In the genomic region with DNA sequence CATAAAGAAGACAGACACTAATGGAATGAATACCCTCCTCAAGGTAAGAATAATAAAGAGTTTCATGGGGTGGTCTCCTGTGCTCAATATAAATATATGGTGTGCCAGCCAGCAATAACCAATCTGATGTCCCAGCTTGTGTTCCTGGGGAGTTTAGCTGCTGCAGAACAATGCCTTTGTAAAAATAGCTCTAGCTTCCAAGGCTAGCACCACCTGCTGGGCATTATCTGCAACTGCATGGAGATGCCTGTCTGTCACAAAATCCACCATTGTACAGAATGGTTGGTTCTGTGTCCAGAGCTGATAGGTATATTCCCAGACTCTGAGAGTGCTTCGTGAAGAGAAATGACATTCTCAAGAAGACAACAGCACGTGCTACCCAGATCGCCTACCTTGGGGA, we compare ENCODE assay signal across 8 mouse cellular contexts. TPM values are rescaled to one million over a fixed set of nuclear protein-coding genes. Genes with fewer than 3 reads are reported as not detected.
DNase-seq lines count a peak whose midpoint lies in the region; ATAC-seq and TF ChIP-seq lines count a peak whose summit lies in the region.

No protein-coding gene starts in this region.

- TF ChIP-seq CTCF in left cerebral cortex, adult 2 months (IDR thresholded peaks at IDR 0.05) = peak; percentile 88
- TF ChIP-seq CTCF in brain, embryonic 14.5 days (IDR thresholded peaks at IDR 0.05; ENCODE audit: borderline replicate concordance, extremely low read depth, insufficient read depth, insufficient read length) = peak; percentile 79; the same call in 1 of the 2 replicates

- no peaks in the 10 kb centered on the region; a peak in 1 of 4 replicates for H3K4me1 ChIP-seq in ES-E14 (ENCODE audit: control insufficient read depth in 2 of 2, insufficient read depth in 2 of 2, low read length in 2 of 2, poor library complexity in 1 of 2)
- H3K4me1 ChIP-seq in forebrain, embryonic 12.5 days = no peaks in the 10 kb centered on the region; the same call in 1 of the 2 replicates
- no peaks in the 10 kb centered on the region for H3K4me1 ChIP-seq in limb, embryonic 10.5 days
- H3K4me1 ChIP-seq in neural tube, embryonic 12.5 days = no peaks in the 10 kb centered on the region

- no peak overlapping the region for H3K4me2 ChIP-seq in forebrain, embryonic 12.5 days
- H3K4me2 ChIP-seq in neural tube, embryonic 12.5 days (replicated peaks) = no peak overlapping the region

- peak; percentile 33; the same call in 1 of the 2 replicates for ATAC-seq in forebrain, embryonic 12.5 days (ENCODE audit: low FRiP score)
- peak; percentile 42 for ATAC-seq in neural tube, embryonic 12.5 days (ENCODE audit: low FRiP score, low read depth)

- no peaks in the 10 kb centered on the region for H3K36me3 ChIP-seq in ES-E14 (ENCODE audit: control insufficient read depth, insufficient read depth, low read length, poor library complexity, severe bottlenecking)
- H3K36me3 ChIP-seq in forebrain, embryonic 12.5 days (replicated peaks) = no peaks in the 10 kb centered on the region
- H3K36me3 ChIP-seq in limb, embryonic 10.5 days = no peaks in the 10 kb centered on the region
- no peaks in the 10 kb centered on the region for H3K36me3 ChIP-seq in neural tube, embryonic 12.5 days

- in situ Hi-C loops in ES-E14 (cut with MboI; ENCODE audit: low sequenced_read_pairs in 2 of 2, unreplicated experiment in 2 of 2) = no loop called here

- H3K27ac ChIP-seq in left cerebral cortex, adult 2 months = no peak overlapping the region
- no peak overlapping the region for H3K27ac ChIP-seq in ES-E14 (ENCODE audit: insufficient read depth, low read depth, low read length, poor library complexity, severe bottlenecking)
- no peak overlapping the region for H3K27ac ChIP-seq in forebrain, embryonic 12.5 days
- H3K27ac ChIP-seq in limb, embryonic 10.5 days = no peak overlapping the region
- no peak overlapping the region for H3K27ac ChIP-seq in neural tube, embryonic 12.5 days

- WGBS in forebrain, embryonic 12.5 days = 33% methylated on average over 3 of the region's 3 CpGs
- WGBS in limb, embryonic 10.5 days = 24% methylated on average over 3 of the region's 3 CpGs
- 26% methylated on average over 3 of the region's 3 CpGs for WGBS in neural tube, embryonic 12.5 days

- TF ChIP-seq POLR2A in brain, embryonic 14.5 days (IDR thresholded peaks at IDR 0.05; ENCODE audit: borderline replicate concordance, extremely low read depth, insufficient read depth, insufficient read length, poor library complexity, severe bottlenecking) = no peak

- H3K4me3 ChIP-seq in left cerebral cortex, adult 2 months = no peak overlapping the region
- no peak overlapping the region for H3K4me3 ChIP-seq in ES-E14 (ENCODE audit: insufficient read depth in 1 of 2, low read depth in 1 of 2, low read length in 2 of 2, poor library complexity in 1 of 2, severe bottlenecking in 1 of 2)
- H3K4me3 ChIP-seq in forebrain, embryonic 12.5 days (replicated peaks) = no peak overlapping the region
- H3K4me3 ChIP-seq in limb, embryonic 10.5 days = no peak overlapping the region
- no peak overlapping the region for H3K4me3 ChIP-seq in neural tube, embryonic 12.5 days

- no peaks in the 10 kb centered on the region for H3K9me3 ChIP-seq in ES-E14 (ENCODE audit: control insufficient read depth, insufficient read depth, low read depth, low read length)
- H3K9me3 ChIP-seq in forebrain, embryonic 12.5 days = no peaks in the 10 kb centered on the region
- no peaks in the 10 kb centered on the region for H3K9me3 ChIP-seq in limb, embryonic 10.5 days (replicated peaks)
- no peaks in the 10 kb centered on the region for H3K9me3 ChIP-seq in neural tube, embryonic 12.5 days

- intact Hi-C loops in left cerebral cortex, adult 2 months (cut with DNase I) = no loop called here
- intact Hi-C loops in left cerebral cortex, postnatal 10 days (cut with DNase I) = no loop called here

- peak in 1 of 2 experiments; percentile 33 for DNase-seq in left cerebral cortex, adult 2 months (ENCODE audit: extremely low spot score in 1 of 2, low spot score in 2 of 2)
- DNase-seq in left cerebral cortex, postnatal 10 days (ENCODE audit: extremely low spot score in 1 of 2, low spot score in 2 of 2) = no peak
- peak; percentile 51 for DNase-seq in ES-E14 (ENCODE audit: low read depth, low spot score)
- peak; percentile 66 for DNase-seq in brain, embryonic 14.5 days (ENCODE audit: low read depth)
- peak; percentile 55 for DNase-seq in limb, embryonic 10.5 days (ENCODE audit: low spot score)
- DNase-seq in urinary bladder, postnatal 10 days (ENCODE audit: low spot score) = no peak

- H3K27me3 ChIP-seq in forebrain, embryonic 12.5 days = no peaks in the 10 kb centered on the region
- 0 out of 2 replicates have a peak, but pooled peaks cover 3% of the 10 kb centered on the region for H3K27me3 ChIP-seq in limb, embryonic 10.5 days (ENCODE audit: low read depth, poor library complexity, severe bottlenecking)
- H3K27me3 ChIP-seq in neural tube, embryonic 12.5 days (replicated peaks) = no peaks in the 10 kb centered on the region

- H3K9ac ChIP-seq in ES-E14 (ENCODE audit: insufficient read depth, low read depth, low read length, poor library complexity, severe bottlenecking) = no peak overlapping the region
- H3K9ac ChIP-seq in forebrain, embryonic 12.5 days = no peak overlapping the region
- no peak overlapping the region for H3K9ac ChIP-seq in neural tube, embryonic 12.5 days

TF ChIP-seq in ES-E14, 5 proteins besides CTCF, POLR2A, EP300 and RAD21:
- TF ChIP-seq ZC3H11A (IDR thresholded peaks at IDR 0.05; ENCODE audit: borderline replicate concordance, low read depth, low read length) (peak; percentile 48), ZNF384 (IDR thresholded peaks at IDR 0.05; ENCODE audit: low read depth, low read length) (no peak)

RNA-seq across cellular contexts. Expression of a gene that starts 4.4 kb away (rescaled TPM):
- 1 to 10 TPM; 1.8 to 2.4 TPM for total RNA-seq in left cerebral cortex, adult 2 months (2021)
- 1 to 10 TPM; 1.3 to 2.0 TPM for total RNA-seq in left cerebral cortex, postnatal 10 days (2021)
- total RNA-seq in ES-E14 (2012; rRNA removed) = 0.09 TPM in 1 of 2 replicates, not detected in the other
- polyA plus RNA-seq in brain, embryonic 14.5 days (2012; rRNA removed) = 0.21 and 0.31 TPM in 2 replicates
- not detected in 2 replicates for polyA plus RNA-seq in forebrain, embryonic 12.5 days (2016; fragmentation: Nextera tagmentation; extraction: Ambion mirVana)
- 0.13 and 0.16 TPM in 2 replicates for polyA plus RNA-seq in limb, embryonic 10.5 days (2016; fragmentation: Nextera tagmentation; extraction: Ambion mirVana)
- 0.14 and 0.23 TPM in 2 replicates for polyA plus RNA-seq in neural tube, embryonic 12.5 days (2016; fragmentation: Nextera tagmentation; extraction: Ambion mirVana)

Comparison
In these comparisons a context has a peak if more than half of its experiments do, and no peak if none do; other contexts are left out.
1. DNase-seq: peak in ES-E14 (single experiment), brain, embryonic 14.5 days (single experiment) and limb, embryonic 10.5 days (single experiment); none in left cerebral cortex, postnatal 10 days (0 of 2) and urinary bladder, postnatal 10 days (single experiment).